Mouse (Mus musculus) adrenal gland, postnatal 14 days (tissue): ENCODE results near the gene Scly. TPM values are rescaled to one million over a fixed set of nuclear protein-coding genes. Genes with fewer than 3 reads are reported as not detected.
A peak's percentile ranks its signal among the peaks of the same experiment; 100 is the strongest.

Experiments used
- DNase-seq: peaks from one replicate; pipeline ENCODE4 v3.0.0; 2021; ENCODE audit warnings: mixed read lengths
- total RNA-seq: library from RNA; stranded (reverse); gene quantifications from 2 replicates; pipeline ENCODE4 v1.2.3, GENCODE M21; 2021

Gene Scly
- total RNA-seq, 1 experiment from 2014 or later: 22.6 TPM

DNA sequence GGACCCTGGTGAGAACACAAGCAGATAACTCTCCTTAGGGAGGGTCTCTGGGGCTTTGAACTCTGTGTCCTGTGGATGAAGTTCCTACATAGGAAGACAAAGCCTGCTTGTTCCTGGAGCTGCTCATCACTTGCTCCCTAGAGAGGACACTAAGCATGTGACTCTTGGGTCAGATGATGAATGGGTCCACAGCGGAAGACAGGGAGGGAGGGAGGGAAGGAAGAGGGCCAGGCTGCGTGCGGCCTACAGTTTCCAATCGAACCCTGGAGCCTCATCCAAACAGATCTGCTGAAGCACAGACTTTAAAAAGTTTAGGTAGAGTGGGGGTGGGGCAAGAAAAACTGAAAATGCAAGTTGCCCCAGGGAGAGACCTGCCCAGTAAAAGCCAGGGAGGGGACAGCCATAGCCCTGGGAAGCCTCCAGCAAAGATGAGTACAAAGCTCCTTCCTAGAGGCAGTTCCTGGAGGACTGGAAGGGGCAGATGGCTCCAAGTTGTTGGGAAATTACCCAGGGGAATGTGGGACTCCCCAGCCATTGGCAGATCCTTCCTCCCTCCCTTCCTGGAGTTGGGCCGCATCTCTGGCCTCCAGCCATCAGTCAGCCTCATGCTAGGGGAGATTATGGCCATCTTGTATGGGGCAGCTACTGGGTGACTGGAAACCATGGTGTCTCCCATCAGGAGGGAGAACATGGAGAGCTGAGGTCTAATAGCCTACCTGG, 1.7 kb downstream of the Scly start:
- DNase-seq: peak; percentile 47

DNA sequence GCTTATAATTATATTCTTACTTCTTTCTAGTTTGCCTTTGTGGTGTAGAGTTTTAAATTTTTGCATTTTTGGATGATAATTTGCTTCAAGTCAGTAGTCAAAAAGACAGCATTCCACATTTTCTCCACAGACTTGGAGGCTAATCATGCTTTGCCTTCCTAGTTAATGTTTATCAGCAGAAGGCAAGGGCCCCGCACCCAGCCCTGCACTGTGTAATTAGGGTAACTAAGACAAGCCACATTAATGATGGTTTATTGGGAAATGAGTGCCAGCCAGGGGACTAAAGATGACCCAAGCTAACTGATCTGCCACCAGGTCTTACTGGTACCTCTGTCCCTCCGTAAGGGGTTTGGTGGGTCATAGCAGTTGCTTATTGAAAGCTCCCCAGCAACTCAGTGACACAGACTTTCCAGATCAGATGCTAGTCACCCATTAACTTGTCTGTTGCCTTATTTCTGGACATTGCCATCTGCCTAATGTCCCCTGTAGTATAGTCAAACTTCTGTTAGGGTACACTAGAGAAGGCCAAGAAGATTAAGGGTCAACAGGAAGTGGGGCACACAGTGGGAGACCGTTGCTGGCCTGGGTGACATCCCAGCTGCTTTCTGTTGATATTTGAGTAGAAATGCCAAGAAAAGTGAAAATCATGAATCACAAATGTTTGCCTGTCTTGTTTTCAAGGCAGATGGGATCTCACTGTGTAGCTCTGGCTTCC, 3.2 kb downstream of the Scly start:
- DNase-seq: no peak

DNA sequence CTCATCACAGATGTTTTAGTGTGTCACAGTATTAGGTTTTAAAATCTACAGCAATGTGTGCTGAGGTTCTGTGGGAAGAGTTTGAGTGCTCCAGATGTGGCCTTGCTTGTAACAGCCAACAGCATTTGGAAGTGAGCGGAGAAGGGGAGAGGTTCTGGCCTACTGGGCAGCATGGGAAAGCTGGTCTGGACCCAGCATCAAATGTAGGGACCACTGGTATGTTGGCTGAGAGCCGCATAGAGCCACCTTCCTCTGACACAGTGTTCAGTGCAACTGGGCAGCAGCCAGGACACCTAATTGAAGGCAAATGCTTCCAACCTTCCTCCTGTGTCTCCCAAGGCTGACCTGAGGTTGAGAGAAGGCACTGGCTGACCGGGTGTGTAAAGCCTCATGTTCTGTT, 3.9 kb downstream of the Scly start:
- DNase-seq: no peak

DNA sequence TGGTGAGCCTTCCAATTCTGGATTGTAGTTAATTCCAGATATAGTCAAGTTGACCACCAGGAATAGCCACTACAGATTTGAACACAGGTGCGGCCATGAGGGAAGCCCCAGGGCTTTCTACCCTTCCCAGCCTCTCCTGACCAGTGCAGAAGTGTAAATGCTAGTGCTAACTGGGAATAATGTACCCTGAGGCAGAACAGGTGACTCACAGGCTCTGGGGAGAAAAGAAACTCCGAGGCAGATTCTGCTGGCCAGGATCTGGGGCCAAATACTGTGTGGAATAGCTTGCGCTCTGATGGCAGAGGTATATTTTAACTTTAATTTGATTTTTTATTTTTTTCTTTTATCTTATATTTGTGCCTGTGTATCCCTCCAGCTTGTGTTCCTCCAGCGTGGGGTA, 6.5 kb downstream of the Scly start:
- no peak for DNase-seq

DNA sequence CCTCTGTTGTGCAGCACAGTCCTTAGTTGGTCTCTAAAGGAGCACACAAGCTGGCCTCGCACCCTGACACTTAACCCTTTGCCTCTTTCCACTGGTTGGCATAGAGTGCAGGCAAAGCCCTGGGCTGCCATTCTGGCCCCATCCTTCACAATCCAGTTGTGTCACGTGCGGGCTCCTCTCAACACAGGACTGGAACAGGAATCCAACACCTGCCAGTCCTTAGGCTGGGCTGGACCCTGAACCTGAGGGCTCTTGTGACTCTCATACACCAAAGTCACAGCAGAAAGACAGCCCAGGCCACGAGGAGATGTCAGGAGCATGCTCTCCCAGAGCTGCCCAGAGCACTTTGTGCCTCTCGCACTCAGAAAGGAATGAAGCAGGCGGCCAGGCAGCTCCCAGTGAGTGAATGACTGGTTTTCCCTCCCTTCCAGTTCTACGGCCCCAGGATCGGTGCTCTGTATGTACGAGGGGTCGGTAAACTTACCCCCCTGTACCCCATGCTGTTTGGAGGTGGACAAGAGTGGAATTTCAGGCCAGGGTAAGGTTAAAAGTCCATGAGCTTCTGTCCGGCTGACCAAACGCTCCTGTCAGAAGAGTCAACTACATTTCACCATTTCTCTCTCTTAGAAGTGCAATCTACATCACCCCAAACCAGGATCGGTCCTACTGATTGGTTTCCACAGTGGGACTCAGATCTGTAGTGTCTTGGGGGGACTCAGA, 11.4 kb downstream of the Scly start:
- no peak for DNase-seq

DNA sequence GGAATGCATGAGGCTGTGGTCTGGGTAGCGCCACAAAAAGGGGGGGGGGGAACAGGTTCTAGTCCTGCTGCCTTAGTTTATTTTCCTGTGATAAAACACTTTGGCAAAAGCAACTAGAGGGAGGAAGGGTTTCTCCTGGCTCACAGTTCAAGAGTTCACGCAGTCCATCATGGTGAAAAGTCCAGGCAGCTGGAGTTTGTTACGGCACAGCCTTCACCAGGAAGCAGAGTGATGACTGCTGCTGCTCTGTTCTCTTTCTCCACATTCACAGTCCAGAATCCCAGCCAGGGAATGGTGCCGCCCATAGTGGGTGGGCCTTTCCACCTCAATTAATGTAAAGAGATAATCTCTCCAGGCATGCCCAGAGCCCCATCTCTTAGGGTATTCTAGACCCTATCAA, 14.1 kb downstream of the Scly start:
- no peak for DNase-seq

DNA sequence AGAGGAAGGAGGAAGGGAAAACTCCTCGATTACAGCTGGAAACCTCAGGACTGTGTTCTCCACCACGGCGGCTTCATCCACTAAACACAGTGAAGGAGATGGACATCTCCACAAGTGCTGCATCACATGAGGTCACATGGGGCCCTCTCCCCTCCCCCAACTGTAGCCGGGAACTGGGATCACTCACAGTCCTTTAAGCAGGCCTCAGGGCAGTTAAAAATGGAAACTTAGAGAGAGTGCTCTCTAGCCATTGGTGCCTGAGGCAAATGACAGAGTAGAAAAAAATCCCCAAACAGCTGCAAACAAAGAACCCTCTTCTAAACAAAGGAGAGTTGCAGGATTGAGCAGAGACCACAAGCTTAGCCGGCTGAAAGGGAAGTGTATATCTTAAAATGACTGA, 15.1 kb downstream of the Scly start:
- DNase-seq: no peak

DNA sequence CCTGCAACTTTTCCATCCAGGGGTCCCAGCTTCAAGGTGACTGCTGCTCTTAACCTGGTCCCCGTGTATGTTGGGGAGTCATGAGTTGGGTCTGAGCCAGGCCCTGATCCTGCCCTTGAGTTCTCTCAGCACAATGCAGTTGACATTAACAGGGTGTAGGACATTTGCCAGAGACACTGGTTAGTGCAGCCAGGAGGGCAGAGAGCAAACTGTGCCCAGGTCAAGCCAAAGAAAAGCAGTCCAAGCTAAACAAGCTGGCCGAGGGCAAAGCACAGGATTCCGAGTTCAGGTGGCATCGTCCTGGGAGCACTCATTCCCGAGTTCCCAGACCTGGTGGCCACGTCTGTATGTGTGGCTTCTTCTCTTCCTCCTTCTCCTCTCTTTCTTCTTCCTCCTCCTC, 19.5 kb downstream of the Scly start:
- no peak for DNase-seq

DNA sequence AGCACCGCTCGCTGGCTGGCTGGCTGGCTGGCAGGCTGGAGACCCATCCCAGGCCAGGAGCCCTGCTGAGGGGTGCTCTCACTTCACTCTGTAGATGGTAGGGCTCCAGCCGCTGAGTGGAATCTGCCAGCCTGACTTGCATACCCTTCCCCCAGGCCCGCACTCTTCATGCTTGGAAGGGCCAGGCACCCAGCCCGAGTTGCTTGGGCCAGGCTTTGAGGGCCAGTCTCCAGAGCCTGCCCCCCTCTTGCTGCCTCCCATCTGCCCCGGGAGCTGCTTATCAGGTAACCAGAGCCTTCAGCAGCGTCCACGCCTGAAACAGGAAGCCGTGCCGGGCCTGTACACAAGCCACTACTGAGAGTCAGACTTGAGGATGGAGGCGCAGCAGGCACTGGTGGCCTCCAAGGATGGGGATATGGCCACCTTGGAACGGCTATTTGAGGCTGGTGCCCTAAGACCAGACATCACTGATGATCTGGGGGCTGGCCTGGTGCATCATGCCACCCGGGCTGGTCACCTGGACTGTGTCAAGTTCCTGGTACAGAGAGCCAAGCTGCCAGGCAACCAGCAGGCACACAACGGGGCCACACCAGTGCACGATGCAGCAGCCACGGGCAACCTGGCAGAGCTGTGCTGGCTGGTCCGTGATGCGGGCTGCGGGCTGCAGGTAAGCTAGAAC, 23.8 kb downstream of the Scly start, which contains the start of gene Espnl:
Espnl (plus strand) TSS at position 316 of the 679 bp plus-strand sequence.
- no peak for DNase-seq

DNA sequence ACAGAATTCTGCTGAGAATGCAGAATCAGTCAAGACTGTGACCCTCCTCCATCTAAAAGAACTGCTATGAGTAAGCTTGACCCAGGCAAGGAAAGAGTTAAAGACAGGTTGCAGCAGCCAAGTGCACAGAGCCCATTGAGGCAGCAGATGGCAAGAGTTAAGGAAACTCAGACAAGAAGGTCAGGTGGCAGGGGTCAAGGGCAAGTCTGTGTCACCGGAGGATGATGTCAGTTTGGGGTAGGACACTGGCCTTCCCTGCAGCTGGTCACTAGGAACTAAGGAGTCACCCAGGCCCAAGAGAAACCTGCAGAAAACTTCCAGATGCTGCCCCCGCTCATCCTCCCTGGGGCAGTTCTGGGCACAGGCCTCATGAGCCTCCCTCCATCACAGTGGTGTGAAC, 26.5 kb downstream of the Scly start:
- no peak for DNase-seq

DNA sequence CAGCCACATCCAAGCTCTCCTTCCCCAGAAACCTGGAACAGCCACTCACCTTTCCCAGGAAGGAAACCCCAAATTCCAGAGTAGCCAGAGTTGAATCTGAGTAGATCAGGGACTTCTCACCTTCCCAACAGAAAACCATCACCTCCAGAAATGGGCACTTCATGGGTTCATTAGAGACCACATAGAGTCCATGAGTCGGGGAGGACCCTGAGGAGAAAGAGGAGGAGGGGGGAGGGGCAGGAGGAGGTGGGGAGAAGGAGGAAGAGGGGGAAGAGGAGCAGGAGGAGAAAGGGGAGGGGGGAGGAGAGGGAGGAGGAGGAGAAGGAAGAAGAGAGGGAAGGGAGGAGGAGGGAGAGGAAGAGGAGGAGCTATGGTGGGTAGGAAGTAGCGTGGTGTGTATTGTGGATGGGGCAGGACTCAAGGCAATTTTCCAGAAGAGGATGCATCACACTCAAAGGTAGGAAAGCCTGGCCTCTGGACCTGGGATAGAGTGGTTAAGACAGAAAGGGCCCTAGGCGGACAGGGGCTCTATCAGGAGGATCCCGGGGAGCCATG, 27.4 kb downstream of the Scly start:
- no peak for DNase-seq

DNA sequence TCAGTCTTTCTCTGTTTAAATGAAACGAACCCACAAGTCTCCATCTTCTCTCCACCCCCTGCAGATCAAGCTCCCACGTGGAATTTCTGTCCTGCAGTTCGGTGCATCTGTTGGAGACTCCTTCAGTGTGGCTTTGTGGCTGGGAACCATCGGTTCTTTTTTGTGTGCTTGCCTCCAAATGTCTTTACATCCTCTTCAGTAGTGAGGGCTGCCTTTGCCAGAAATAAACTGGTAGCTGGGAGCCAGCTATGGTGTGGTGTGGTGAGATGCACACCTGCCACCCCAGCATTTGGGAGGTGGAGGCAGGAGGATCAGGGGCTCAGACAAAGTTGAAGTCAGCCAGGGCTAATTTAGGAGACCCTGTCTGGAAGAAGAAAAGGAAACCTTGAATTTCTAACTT, 34.0 kb downstream of the Scly start:
- DNase-seq: no peak

DNA sequence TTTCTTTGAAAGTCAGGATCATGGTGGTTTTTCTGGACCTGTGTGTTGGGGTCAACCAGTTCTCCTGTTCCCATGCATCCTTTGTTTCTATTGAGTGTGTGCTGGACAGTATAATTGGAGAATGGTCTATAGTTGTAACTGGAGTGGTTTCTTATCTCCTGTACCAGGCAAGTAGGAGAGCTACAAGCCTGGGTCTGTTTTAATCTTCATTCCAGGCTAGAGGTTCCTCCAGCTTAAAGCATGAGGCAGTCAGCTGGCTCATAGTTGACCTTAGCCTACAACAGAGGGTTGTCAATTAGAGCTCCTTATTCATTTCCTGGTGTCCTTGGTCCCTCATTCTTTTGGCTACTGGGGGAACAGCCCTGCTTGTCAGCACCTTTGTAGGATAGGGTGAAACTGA, 35.4 kb downstream of the Scly start:
- DNase-seq: no peak

DNA sequence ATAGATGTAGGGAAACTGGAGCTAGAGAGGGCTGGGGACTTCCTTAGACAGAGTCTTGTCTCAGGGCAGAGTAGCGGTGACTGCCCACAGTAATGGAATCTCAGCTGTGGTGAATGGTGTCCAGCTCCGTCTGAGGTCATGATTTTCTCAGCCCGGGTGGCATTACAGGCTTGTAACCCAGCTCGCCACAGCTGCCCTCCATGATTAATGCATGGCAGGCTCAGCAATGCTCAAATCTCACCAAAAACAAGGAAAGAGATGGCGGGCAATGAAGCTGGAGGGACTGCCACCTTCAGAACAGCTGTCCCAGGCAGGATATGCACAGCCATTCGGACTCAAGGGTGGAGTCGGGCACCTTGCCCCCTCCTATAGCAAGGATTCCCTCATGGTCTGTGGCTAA, 39.2 kb downstream of the Scly start:
- DNase-seq: no peak

DNA sequence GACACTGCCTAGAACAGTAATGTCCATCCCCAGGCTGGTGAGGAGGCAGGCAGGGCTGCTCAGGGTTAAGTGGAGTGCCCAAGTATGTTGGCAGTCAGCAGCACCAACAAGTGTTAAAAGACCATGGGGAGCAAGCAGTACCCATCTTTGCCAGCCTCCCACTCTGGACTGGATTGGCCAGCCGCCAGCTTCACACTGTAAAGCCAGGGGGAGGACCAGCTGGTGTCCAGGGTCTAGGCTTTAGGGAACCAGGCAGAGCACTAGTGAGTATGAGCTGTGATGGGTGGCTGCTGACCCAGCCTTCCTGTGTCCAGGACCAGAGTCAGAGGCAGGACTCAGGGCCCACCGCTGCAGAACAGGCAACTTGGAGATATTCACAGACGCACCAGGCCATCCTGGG, 45.9 kb downstream of the Scly start:
- no peak for DNase-seq

DNA sequence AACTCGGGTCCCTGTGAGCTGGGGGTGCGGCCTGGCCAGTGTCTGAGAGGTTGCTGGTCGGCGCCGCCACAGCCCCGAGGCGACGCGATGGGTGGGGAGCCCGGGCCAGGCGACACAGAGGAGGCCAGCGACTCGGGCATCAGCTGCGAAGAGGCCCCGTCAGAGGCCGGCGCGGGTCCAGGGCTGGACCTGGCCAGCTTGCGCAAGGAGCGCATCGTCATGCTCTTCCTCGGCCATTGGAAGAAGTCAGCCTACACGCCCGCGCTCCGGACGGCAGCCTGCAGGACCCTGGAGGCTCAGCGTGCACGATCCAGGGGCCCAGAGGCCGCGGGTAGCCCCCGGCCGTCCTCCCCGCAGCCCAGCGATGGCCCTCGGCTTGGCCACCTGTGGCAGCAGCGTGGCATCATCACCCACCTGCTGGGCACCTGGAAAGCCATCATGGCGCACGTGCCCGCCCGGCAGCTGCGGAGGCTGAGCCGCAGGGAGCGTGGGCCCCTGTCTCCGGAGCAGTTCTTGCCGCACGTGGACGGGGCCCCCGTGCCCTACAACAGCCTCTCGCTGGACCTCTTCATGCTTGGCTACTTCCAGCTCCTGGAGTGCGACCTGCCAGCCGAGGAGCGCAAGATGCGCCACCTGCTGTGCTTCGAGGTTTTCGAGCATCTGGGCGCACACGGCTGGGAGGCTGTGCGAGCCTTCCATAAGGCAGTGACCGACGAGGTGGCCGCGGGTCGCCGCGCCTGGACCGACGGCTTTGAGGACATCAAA, 47.0 kb downstream of the Scly start:
- peak; percentile 51 for DNase-seq

DNA sequence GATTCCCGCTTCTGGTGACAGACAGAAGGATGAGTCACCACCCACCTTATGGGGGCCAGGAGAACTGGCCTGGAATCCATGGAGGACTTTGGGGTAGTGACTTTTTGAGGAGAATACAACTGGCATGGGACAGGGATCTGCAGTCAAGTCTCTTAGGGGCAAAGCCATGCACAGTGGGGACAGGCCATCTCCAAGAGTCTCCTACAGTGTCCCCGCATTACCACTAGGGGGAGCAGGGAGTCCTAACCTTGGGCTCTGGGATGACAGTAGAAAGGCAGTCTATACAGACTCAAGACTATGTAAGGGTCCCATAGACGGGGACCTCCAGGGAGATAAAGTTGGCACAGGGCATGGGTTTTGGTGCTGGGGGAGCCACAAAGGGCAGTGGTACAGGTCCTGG, 48.8 kb downstream of the Scly start:
- peak; percentile 79 for DNase-seq

DNA sequence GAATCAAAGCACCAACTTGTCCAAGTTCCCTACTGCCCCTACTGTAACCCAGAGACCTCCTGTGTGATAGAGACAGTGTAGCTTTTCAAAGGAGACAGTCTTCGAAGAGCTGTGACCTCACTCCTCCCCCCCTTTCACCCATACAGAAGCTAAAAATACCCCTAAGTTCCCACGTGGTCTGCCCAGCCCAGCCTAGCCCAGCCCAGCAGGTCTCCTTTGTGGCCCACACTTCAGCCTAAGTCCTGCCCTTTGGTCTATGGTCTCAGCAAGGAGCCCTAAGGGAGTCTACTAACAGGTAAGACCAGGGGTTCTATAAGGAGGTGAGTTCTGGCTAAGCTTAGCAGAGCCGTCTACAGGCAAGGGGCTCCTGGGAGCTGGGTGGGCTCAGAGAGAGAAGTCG, 52.7 kb downstream of the Scly start, which contains the start of gene Klhl30:
Klhl30 (plus strand) TSS at position 176 of the 400 bp plus-strand sequence.
- DNase-seq: no peak

DNA sequence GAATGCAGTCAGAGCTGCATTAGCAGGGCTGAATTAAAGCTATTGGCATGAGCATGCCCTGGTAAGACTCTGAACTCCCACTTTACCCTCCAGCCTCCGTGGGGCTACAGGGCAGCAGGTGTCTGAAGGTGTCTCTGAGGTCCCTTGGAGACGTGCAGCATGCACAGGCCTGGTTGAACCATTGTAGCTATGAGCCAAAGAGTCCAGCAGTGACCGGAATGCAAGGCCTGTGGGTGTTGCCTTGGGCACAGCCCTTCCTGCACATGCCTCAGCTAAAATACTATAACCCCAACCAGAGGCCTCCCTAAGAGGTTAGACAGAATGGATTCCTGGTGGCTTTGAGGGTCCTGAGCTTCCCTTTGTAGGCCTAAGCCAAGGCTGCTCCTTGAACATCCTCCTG, 53.1 kb downstream of the Scly start:
- DNase-seq: no peak

DNA sequence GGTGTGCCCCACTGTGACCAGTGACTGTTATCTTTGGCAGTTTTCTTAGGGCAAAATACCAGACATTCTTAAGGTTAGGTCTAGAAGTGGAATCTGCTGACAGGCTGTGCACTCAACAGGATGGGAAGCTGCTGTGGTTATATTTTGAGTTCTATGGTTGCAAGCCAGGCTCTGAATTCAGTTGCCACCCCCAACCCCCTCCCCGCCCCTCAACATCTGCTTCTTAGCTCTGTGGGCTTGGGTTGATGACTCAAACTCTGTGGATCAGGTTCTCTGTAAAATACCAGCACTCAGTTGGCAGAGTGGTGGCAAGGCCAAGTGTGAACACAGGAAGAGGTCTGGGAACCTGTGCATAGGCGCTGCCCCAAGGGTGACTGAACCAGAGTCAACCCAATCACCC, 54.1 kb downstream of the Scly start:
- no peak for DNase-seq

DNA sequence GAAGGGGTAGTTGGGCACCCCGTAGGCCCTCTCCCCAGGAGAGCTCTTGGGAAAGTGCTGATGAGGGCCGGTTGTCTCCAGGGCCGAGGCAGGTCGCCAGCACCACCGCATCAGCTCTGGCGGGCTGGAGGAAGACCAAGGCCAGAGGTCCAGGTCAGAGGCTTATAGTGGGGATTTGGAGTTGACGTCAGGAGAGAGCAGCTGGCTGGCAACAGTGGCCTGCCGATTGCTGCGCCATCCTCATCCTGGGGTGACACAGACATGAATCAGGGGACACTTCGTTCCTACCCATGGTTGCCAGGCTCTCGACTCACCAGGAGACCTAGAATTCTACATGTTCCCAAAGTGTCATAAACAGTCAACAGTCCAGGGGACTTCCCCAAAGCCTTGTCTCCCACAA, 58.0 kb downstream of the Scly start:
- no peak for DNase-seq

DNA sequence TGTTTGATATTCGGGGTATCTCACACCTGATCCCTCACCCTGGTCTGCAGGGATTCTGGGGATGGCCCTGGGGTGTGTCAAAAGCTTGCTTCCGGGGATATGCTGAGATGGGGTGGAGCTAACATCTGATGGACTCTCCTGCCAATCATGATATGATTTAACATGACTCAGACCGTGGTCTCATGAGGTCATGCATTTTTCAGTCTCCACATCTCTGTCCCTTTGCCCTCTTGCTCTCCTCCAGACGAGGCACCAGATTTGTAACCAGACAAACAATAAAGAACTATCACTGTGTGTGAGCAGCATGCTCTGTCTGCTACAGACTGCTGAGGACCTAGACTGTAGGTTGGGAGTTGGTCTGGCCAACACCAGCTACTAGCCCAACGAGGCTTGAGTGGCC, 64.0 kb downstream of the Scly start:
- DNase-seq: no peak
